Mouse (Mus musculus) heart, postnatal 0 days (tissue): ENCODE data around the gene Mia2. TPM values are rescaled to one million over a fixed set of nuclear protein-coding genes. Genes with fewer than 3 reads are reported as not detected.

Experiments used
- ATAC-seq: fragments of 200-750 bp; cut with Nextera tagmentation; 2 replicates; pipeline ENCODE4 v1.8.0; 2017; ENCODE audit warnings: low read depth, moderate number of reproducible peaks, moderate library complexity; ENCODE audit not compliant: insufficient read depth
- DNase-seq: peaks from one replicate; pipeline ENCODE4 v3.0.0-alpha.2; 2016; ENCODE audit warnings: low spot score
- H3K27ac ChIP-seq: fragments of 300-500 bp; sonication (generic); 2 replicates; pipeline ENCODE4 v1.5.1; 2014; ENCODE audit warnings: low read depth, mild to moderate bottlenecking
- H3K27me3 ChIP-seq: fragments of 300-500 bp; sonication (generic); 2 replicates; pipeline ENCODE4 v1.6.1; 2014; ENCODE audit warnings: low read length, mixed read lengths; ENCODE audit not compliant: control insufficient read depth, insufficient read depth
- H3K36me3 ChIP-seq: fragments of 300-500 bp; sonication (generic); replicated peaks from 2 replicates; pipeline ENCODE4 v1.6.1; 2014; ENCODE audit warnings: low read length, mixed read lengths; ENCODE audit not compliant: control insufficient read depth, insufficient read depth
- H3K4me1 ChIP-seq: fragments of 300-500 bp; sonication (generic); 2 replicates; pipeline ENCODE4 v1.6.1; 2014; ENCODE audit warnings: antibody characterized with exemption; ENCODE audit not compliant: control insufficient read depth, insufficient read depth
- H3K4me2 ChIP-seq: fragments of 300-500 bp; sonication (generic); 2 replicates; pipeline ENCODE4 v1.6.1; 2014; ENCODE audit warnings: low read depth, mild to moderate bottlenecking, low read length, moderate library complexity
- H3K4me3 ChIP-seq: fragments of 300-500 bp; sonication (generic); 2 replicates; pipeline ENCODE4 v1.5.1; 2014; ENCODE audit warnings: low read depth, low read length
- H3K9ac ChIP-seq: fragments of 300-500 bp; sonication (generic); replicated peaks from 2 replicates; pipeline ENCODE4 v1.6.1; 2014; ENCODE audit warnings: low read depth, low read length, mixed read lengths
- H3K9me3 ChIP-seq: fragments of 300-500 bp; sonication (generic); replicated peaks from 2 replicates; pipeline ENCODE4 v1.6.1; 2016; ENCODE audit warnings: low read length; ENCODE audit not compliant: control insufficient read depth
- CTCF ChIP-seq: IDR thresholded peaks from 2 replicates; pipeline ENCODE4 v1.5.1; 2016; ENCODE audit warnings: antibody characterized with exemption, control low read depth, low read depth
- EP300 ChIP-seq: IDR thresholded peaks from 2 replicates; pipeline ENCODE4 v1.6.1; 2016; ENCODE audit warnings: antibody characterized with exemption, low read depth
- WGBS: fragments of 180-500 bp; shearing (Covaris S2); extraction: QIAGEN DNeasy Blood & Tissue Kit; methylation state at CpG from one replicate; pipeline ENCODE4 v1.1.7; 2014; 5-methylcytosine and 5-hydroxymethylcytosine counted together
- polyA plus RNA-seq: library from polyadenylated mRNA; unstranded; fragments of >200 nt; fragmentation: Nextera tagmentation; extraction: Ambion mirVana; gene quantifications from 2 replicates; pipeline ENCODE4 v1.2.1, GENCODE M21; 2015
- total RNA-seq: library from RNA; depleted of rRNA; stranded (reverse); fragments of >200 nt; gene quantifications from 2 replicates; pipeline ENCODE4 v1.2.3, GENCODE M21; 2014; ENCODE audit warnings: low replicate concordance

The Mia2 gene
- total and polyA plus RNA-seq, 2 experiments from 2014 or later = 25.4 to 43.8 TPM

- peaks cover 28% of the 10 kb centered on the region for H3K36me3 ChIP-seq
- H3K9ac ChIP-seq = no peak overlapping the region
- no peak for TF ChIP-seq CTCF
- no peak for TF ChIP-seq EP300
- no peak overlapping the region for H3K27ac ChIP-seq
- peaks cover 13% of the 10 kb centered on the region for H3K4me1 ChIP-seq
- WGBS = 89% methylated on average over 4 of the region's 4 CpGs
- DNase-seq (no peak), ATAC-seq (no peak)
- H3K4me3 ChIP-seq = no peak overlapping the region
- no peak overlapping the region for H3K4me2 ChIP-seq
- no peaks in the 10 kb centered on the region for H3K27me3 ChIP-seq
- no peaks in the 10 kb centered on the region for H3K9me3 ChIP-seq
These were observed 39.5 kb downstream of the Mia2 start for GRCm38 (mm10) chr12:59135096-59135495.

GRCm38 (mm10) chr12:59135533-59136300 lies 40.1 kb downstream of the Mia2 start:
- Histone ChIP-seq H3K36me3 (peaks cover 32% of the 10 kb centered on the region), H3K4me3 (no peak overlapping the region), H3K9me3 (no peaks in the 10 kb centered on the region), H3K4me2 (no peak overlapping the region), H3K4me1 (peaks cover 13% of the 10 kb centered on the region), H3K27ac (no peak overlapping the region), H3K27me3 (no peaks in the 10 kb centered on the region), H3K9ac (no peak overlapping the region)
- no peak for TF ChIP-seq CTCF
- no peak for TF ChIP-seq EP300
- ATAC-seq (no peak), DNase-seq (no peak)
- WGBS = 72% methylated on average over 13 of the region's 13 CpGs

- TF ChIP-seq CTCF (no peak), EP300 (no peak)
- WGBS = 87% methylated on average over 6 of the region's 6 CpGs
- Histone ChIP-seq H3K27me3 (no peaks in the 10 kb centered on the region), H3K4me3 (no peak overlapping the region), H3K4me2 (no peak overlapping the region), H3K27ac (no peak overlapping the region), H3K9ac (no peak overlapping the region), H3K36me3 (peaks cover 43% of the 10 kb centered on the region), H3K4me1 (peaks cover 13% of the 10 kb centered on the region), H3K9me3 (no peaks in the 10 kb centered on the region)
- DNase-seq (no peak), ATAC-seq (no peak)
These were observed 41.4 kb downstream of the Mia2 start for GRCm38 (mm10) chr12:59137031-59137430.

GRCm38 (mm10) chr12:59139372-59139771 lies 43.8 kb downstream of the Mia2 start:
- H3K27ac ChIP-seq = no peak overlapping the region
- H3K9me3 ChIP-seq = no peaks in the 10 kb centered on the region
- 79% methylated on average over 2 of the region's 2 CpGs for WGBS
- TF ChIP-seq CTCF (no peak), EP300 (no peak)
- ATAC-seq (no peak), DNase-seq (no peak)
- no peak overlapping the region for H3K9ac ChIP-seq
- peaks cover 65% of the 10 kb centered on the region for H3K36me3 ChIP-seq
- H3K4me1 ChIP-seq = no peaks in the 10 kb centered on the region
- H3K27me3 ChIP-seq = no peaks in the 10 kb centered on the region
- no peak overlapping the region for H3K4me2 ChIP-seq
- H3K4me3 ChIP-seq = no peak overlapping the region

- ATAC-seq (no peak), DNase-seq (no peak)
- H3K9me3 ChIP-seq = no peaks in the 10 kb centered on the region
- no peaks in the 10 kb centered on the region for H3K27me3 ChIP-seq
- no peak overlapping the region for H3K9ac ChIP-seq
- H3K4me3 ChIP-seq = no peak overlapping the region
- no peak overlapping the region for H3K4me2 ChIP-seq
- no peak overlapping the region for H3K27ac ChIP-seq
- no peak for TF ChIP-seq CTCF
- TF ChIP-seq EP300 = no peak
- peaks cover 74% of the 10 kb centered on the region for H3K36me3 ChIP-seq
- no peaks in the 10 kb centered on the region for H3K4me1 ChIP-seq
These were observed 49.5 kb downstream of the Mia2 start for GRCm38 (mm10) chr12:59145130-59145529.

GRCm38 (mm10) chr12:59149691-59150090 lies 54.1 kb downstream of the Mia2 start:
- no peak for TF ChIP-seq EP300
- TF ChIP-seq CTCF = no peak
- Histone ChIP-seq H3K4me3 (no peak overlapping the region), H3K36me3 (peaks cover 76% of the 10 kb centered on the region), H3K9me3 (no peaks in the 10 kb centered on the region), H3K9ac (no peak overlapping the region), H3K4me2 (no peak overlapping the region), H3K4me1 (no peaks in the 10 kb centered on the region), H3K27ac (no peak overlapping the region), H3K27me3 (no peaks in the 10 kb centered on the region)
- ATAC-seq (no peak), DNase-seq (no peak)
- WGBS = 94% methylated on average over 4 of the region's 4 CpGs
